Mouse (Mus musculus): Measurements from ENCODE around the gene Morn3. TPM values are rescaled to one million over a fixed set of nuclear protein-coding genes. Genes with fewer than 3 reads are reported as not detected.

The Morn3 gene
- polyA plus RNA-seq, 1 experiment from 2014 or later, result not detected

Other genes starting within 250 kb of the Morn3 start
- gene Anapc5, start 225.7 kb downstream of the Morn3 start, polyA plus RNA-seq (2014; fragmentation: Nextera tagmentation; extraction: Ambion mirVana), result 536 and 549 TPM in 2 replicates
- 51.1 and 53.2 TPM in 2 replicates for gene Rnf34, start 197.0 kb downstream of the Morn3 start, polyA plus RNA-seq (2014; fragmentation: Nextera tagmentation; extraction: Ambion mirVana)
- 78.0 and 92.4 TPM in 2 replicates for gene Kdm2b, start 57.2 kb downstream of the Morn3 start, polyA plus RNA-seq (2014; fragmentation: Nextera tagmentation; extraction: Ambion mirVana)
- gene Orai1, start 31.9 kb downstream of the Morn3 start, polyA plus RNA-seq (2014; fragmentation: Nextera tagmentation; extraction: Ambion mirVana), result 9.6 and 9.8 TPM in 2 replicates
- gene Tmem120b, start 21.4 kb upstream of the Morn3 start, polyA plus RNA-seq (2014; fragmentation: Nextera tagmentation; extraction: Ambion mirVana), result 7.3 and 9.3 TPM in 2 replicates
- gene Rhof, start 85.7 kb upstream of the Morn3 start, polyA plus RNA-seq (2014; fragmentation: Nextera tagmentation; extraction: Ambion mirVana), result 1.2 and 1.9 TPM in 2 replicates
- gene Setd1b, start 95.2 kb upstream of the Morn3 start, polyA plus RNA-seq (2014; fragmentation: Nextera tagmentation; extraction: Ambion mirVana), result 13.9 and 15.0 TPM in 2 replicates
- 68.5 and 77.8 TPM in 2 replicates for gene Psmd9, start 122.4 kb upstream of the Morn3 start, polyA plus RNA-seq (2014; fragmentation: Nextera tagmentation; extraction: Ambion mirVana)
- not detected in 2 replicates for gene Hpd, start 135.7 kb upstream of the Morn3 start, polyA plus RNA-seq (2014; fragmentation: Nextera tagmentation; extraction: Ambion mirVana)
- 1.1 and 1.9 TPM in 2 replicates for gene Wdr66, start 205.1 kb upstream of the Morn3 start, polyA plus RNA-seq (2014; fragmentation: Nextera tagmentation; extraction: Ambion mirVana)